Mouse (Mus musculus): ENCODE data around the gene Sv2c.

DNA sequence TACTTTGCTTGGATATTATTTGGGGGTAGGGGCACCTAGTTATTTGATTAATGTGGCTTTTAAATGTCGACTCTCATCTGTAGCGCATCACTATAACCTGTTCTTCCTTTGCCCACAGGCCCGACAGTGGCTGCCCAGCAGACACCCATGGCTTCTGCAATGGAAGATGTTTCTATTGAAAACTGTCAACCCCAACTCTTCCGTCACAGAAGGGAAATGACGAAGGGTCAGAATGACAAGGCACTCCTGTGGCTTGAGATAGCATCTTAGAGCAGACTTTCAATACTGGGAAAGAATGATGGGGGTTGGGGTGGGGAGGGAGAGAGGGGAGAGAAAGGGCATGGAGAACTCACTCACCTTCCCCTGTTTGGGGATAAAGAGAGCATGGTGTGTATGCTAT lies 145.2 kb downstream of the Sv2c start:
- TF ChIP-seq POLR2A (IDR thresholded peaks at IDR 0.05; ENCODE audit: low read depth, low read length): no peak
- no peak for TF ChIP-seq CTCF (IDR thresholded peaks at IDR 0.05; ENCODE audit: extremely low read depth, insufficient read depth, insufficient read length, insufficient replicate concordance)

Data from spleen, adult 2 months (tissue).